Mouse (Mus musculus) liver, embryonic 15.5 days (tissue): ENCODE results near the gene Glg1. TPM values are rescaled to one million over a fixed set of nuclear protein-coding genes. Genes with fewer than 3 reads are reported as not detected.
"Not testable (repeated sequence)": the region's sequence is repeated elsewhere in the genome, so short reads cannot be mapped to it uniquely, and the experiment has no call there.

Experiments
- ATAC-seq: fragments of 200-750 bp; cut with Nextera tagmentation; 2 replicates; pipeline ENCODE4 v1.8.0; 2017; ENCODE audit warnings: moderate number of reproducible peaks, mild to moderate bottlenecking, moderate library complexity; ENCODE audit not compliant: insufficient read depth
- H3K27ac ChIP-seq: fragments of 300-500 bp; sonication (generic); replicated peaks from 2 replicates; pipeline ENCODE4 v1.5.1; 2015; ENCODE audit warnings: mild to moderate bottlenecking, inconsistent platforms
- H3K27me3 ChIP-seq: fragments of 300-500 bp; sonication (generic); 2 replicates; pipeline ENCODE4 v1.6.1; 2015; ENCODE audit warnings: mild to moderate bottlenecking, inconsistent platforms
- H3K36me3 ChIP-seq: fragments of 300-500 bp; sonication (generic); replicated peaks from 2 replicates; pipeline ENCODE4 v1.6.1; 2015; ENCODE audit warnings: moderate library complexity, mild to moderate bottlenecking, inconsistent platforms
- H3K4me1 ChIP-seq: fragments of 300-500 bp; sonication (generic); replicated peaks from 2 replicates; pipeline ENCODE4 v1.6.1; 2015; ENCODE audit warnings: inconsistent platforms
- H3K4me2 ChIP-seq: fragments of 300-500 bp; sonication (generic); 2 replicates; pipeline ENCODE4 v1.6.1; 2015; ENCODE audit warnings: moderate library complexity, mild to moderate bottlenecking, inconsistent platforms
- H3K4me3 ChIP-seq: fragments of 300-500 bp; sonication (generic); replicated peaks from 2 replicates; pipeline ENCODE4 v1.5.1; 2015; ENCODE audit warnings: mild to moderate bottlenecking, inconsistent platforms
- H3K9ac ChIP-seq: fragments of 300-500 bp; sonication (generic); 2 replicates; pipeline ENCODE4 v1.6.1; 2015; ENCODE audit warnings: moderate library complexity, mild to moderate bottlenecking, inconsistent platforms
- H3K9me3 ChIP-seq: fragments of 300-500 bp; sonication (generic); replicated peaks from 2 replicates; pipeline ENCODE4 v1.6.1; 2016; ENCODE audit warnings: inconsistent platforms
- WGBS: fragments of 180-500 bp; shearing (Covaris S2); methylation state at CpG from one replicate; pipeline ENCODE4 v1.1.7; 2015; ENCODE audit warnings: mixed read lengths; ENCODE audit not compliant: insufficient replicate concordance; 5-methylcytosine and 5-hydroxymethylcytosine counted together
- polyA plus RNA-seq: library from polyadenylated mRNA; unstranded; fragments of >200 nt; fragmentation: Nextera tagmentation; extraction: Ambion mirVana; gene quantifications from 2 replicates; pipeline ENCODE4 v1.2.1, GENCODE M21; 2015

Glg1 gene
- polyA plus RNA-seq, 1 experiment from 2014 or later, result 14.1 TPM

DNA sequence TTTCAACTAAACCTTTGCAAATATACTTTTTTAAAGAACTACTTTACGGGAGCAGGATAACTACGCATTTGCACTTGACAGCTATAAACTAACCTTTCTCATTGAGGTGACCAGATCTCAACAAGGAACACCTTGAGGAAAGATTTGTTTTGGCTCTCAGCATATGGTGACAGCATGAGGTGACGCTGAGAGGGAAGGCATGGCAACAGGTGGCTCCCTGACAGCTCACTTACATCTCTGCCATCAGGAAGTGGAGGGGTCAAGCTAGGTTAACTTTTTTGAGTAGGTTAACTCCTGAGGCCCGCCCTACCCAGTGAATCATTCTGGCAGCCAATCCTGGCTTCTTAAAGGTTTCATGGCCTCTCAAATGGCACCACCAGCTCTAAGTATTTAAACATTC is 26.6 kb upstream of the Glg1 start:
- H3K4me3 ChIP-seq, result no peak overlapping the region
- H3K4me1 ChIP-seq, result no peaks in the 10 kb centered on the region
- no peak for ATAC-seq
- H3K9ac ChIP-seq, result no peak overlapping the region
- 94% methylated on average over 4 of the region's 4 CpGs for WGBS
- H3K27ac ChIP-seq, result no peak overlapping the region
- H3K9me3 ChIP-seq, result no peaks in the 10 kb centered on the region
- H3K36me3 ChIP-seq, result peaks cover 97% of the 10 kb centered on the region
- H3K4me2 ChIP-seq, result no peak overlapping the region
- H3K27me3 ChIP-seq, result no peaks in the 10 kb centered on the region

DNA sequence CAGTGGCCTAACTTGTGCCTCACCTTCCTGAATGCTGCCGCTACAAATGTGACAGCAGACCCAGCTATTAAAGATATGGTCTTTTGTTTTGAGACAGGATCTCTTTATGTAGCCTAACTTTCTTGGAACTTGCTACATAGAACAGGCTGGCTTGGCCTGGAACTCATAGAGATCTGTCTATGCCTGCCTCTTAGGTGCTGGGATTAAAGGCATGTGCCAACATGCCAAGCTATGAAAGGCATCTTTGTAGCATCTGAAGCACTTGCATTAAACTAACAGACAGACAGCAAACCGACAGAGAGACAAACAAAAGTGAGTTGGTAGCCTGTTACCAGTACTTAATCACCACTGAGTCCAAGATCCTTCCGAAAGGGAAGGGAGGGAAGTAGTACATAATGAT is 23.1 kb upstream of the Glg1 start:
- H3K27me3 ChIP-seq, result no peaks in the 10 kb centered on the region
- WGBS, result 94% methylated on average over 3 of the region's 3 CpGs
- ATAC-seq, result no peak

DNA sequence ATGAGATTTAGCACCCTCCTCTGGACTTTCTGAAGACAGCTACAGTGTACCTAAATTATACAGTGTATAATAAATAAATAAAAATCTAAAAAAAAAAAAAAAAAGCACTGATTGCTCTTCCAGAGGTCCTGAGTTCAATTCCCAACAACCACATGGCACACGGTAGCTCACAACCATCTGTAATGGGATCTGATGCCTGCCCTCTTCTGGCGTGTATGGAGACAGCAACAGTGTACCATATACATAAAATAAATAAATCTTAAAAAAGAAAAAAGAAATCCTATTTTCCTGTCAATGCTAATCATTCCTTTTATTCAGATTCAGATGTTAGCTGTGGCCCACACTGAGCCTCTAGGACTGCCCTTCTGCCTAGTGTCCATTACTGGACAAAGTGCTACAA is 9.3 kb upstream of the Glg1 start:
- Histone ChIP-seq H3K4me3 (no peak overlapping the region), H3K27ac (no peak overlapping the region), H3K9me3 (no peaks in the 10 kb centered on the region), H3K36me3 (peaks cover 29% of the 10 kb centered on the region), H3K4me2 (no peak overlapping the region), H3K4me1 (no peaks in the 10 kb centered on the region), H3K27me3 (no peaks in the 10 kb centered on the region), H3K9ac (no peak overlapping the region)
- no peak for ATAC-seq
- 52% methylated on average over 2 of the region's 2 CpGs for WGBS

More for the DNA sequence above, 23.1 kb upstream of the Glg1 start:
- H3K36me3 ChIP-seq, result peaks cover 96% of the 10 kb centered on the region
- H3K4me1 ChIP-seq, result no peaks in the 10 kb centered on the region
- no peak overlapping the region for H3K4me3 ChIP-seq
- H3K4me2 ChIP-seq, result no peak overlapping the region
- no peak overlapping the region for H3K9ac ChIP-seq
- H3K27ac ChIP-seq, result no peak overlapping the region
- H3K9me3 ChIP-seq, result no peaks in the 10 kb centered on the region

DNA sequence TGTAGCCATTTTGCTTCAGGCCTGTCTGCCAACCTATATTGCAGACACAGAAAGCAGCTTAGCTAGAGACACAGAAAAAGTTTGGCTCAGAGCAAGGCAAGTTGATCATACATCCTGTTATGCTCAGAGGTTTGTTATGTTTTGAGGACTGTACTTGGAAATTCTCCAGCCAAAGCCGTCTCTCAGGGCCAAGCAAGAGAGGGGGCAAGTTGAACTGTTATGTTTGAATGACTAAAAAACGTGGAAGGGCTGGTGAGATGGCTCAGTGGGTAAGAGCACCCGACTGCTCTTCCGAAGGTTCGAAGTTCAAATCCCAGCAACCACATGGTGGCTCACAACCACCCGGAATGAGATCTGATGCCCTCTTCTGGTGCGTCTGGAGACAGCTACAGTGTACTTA is 7.1 kb upstream of the Glg1 start:
- not testable (repeated sequence) for H3K4me3 ChIP-seq, H3K4me2 ChIP-seq, H3K27ac ChIP-seq, H3K9ac ChIP-seq, ATAC-seq, H3K9me3 ChIP-seq, H3K4me1 ChIP-seq
- Histone ChIP-seq H3K36me3 (peaks cover 12% of the 10 kb centered on the region), H3K27me3 (peaks cover 13% of the 10 kb centered on the region)
- WGBS, result 72% methylated on average over 7 of the region's 7 CpGs

DNA sequence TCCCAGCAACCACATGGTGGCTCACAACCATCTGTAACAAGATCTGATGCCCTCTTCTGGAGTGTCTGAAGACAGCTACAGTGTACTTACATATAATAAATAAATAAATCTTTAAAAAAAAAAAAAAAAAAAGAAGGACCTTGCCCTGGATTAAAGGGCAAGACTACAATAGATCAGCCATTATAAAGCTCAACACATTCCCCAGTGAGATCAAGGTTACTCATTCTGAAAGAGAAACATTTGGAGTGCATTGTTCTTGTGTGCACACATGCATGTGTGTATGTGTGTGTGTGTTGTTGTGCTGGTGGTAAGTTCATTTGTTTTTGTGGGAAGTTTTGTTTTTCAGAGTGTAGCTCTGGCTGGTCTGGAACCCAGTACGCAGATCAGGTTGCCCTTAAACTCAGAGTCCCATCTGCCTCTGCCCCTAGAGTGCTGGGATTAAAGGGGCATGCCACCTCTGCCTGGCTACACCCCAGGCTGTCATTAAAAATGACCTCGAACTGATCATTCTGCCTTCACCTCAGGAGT is 5.7 kb upstream of the Glg1 start:
- H3K27ac ChIP-seq, result no peak overlapping the region
- H3K9me3 ChIP-seq, result no peaks in the 10 kb centered on the region
- no peak overlapping the region for H3K4me2 ChIP-seq
- 60% methylated on average over 2 of the region's 2 CpGs for WGBS
- H3K36me3 ChIP-seq, result peaks cover under 1% of the 10 kb centered on the region; the same call in 1 of the 2 replicates
- H3K27me3 ChIP-seq, result peaks cover 25% of the 10 kb centered on the region
- no peak overlapping the region for H3K4me3 ChIP-seq
- no peak overlapping the region for H3K9ac ChIP-seq
- H3K4me1 ChIP-seq, result peaks cover 9% of the 10 kb centered on the region
- ATAC-seq, result no peak

DNA sequence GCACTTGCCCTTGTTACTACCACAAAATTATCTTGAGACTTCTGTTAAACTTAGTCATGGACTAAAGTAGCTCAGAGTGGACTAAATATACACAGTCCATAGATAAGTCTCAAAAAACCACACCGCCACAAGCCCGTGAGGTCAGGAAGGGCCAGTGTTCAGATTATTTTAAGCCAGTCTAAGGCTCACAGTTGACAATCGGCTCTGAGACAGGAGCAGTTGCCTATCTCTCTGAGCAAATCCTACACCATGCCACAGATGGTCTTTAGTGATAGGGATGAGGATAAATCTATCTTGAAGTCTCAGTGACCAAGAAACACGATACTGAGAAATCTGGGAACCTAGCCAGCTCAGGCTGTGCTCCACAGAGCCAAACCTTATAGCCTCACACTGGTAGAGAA is 3.0 kb upstream of the Glg1 start:
- no peak overlapping the region for H3K4me2 ChIP-seq
- no peaks in the 10 kb centered on the region for H3K9me3 ChIP-seq
- no peak for ATAC-seq
- H3K4me3 ChIP-seq, result no peak overlapping the region
- H3K36me3 ChIP-seq, result no peaks in the 10 kb centered on the region
- no peak overlapping the region for H3K9ac ChIP-seq
- peaks cover 23% of the 10 kb centered on the region for H3K4me1 ChIP-seq
- 10% methylated on average over 4 of the region's 4 CpGs for WGBS
- H3K27ac ChIP-seq, result no peak overlapping the region
- H3K27me3 ChIP-seq, result peaks cover 25% of the 10 kb centered on the region

DNA sequence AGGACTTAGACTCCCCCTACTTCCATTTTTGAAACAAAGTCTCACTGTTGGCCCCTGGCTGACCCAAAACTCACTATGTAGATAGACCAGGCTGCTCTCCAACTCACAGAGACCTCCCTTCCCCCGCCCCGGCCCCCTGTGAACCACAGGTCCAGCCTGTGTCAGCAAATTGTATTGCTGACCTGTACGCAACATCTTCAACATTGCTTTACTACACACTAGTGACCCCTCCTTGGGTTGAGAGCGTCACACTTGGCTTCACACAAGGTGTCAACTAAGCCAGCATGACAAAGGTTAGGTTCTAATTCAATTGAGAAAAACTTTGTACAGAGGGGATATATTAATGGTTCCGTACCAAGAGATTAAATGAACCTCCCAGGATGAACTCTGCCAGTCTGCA is 1.2 kb upstream of the Glg1 start:
- Histone ChIP-seq H3K27me3 (peaks cover 25% of the 10 kb centered on the region), H3K4me3 (peak overlapping the region; percentile 93; the same call in 1 of the 2 replicates), H3K4me1 (peaks cover 27% of the 10 kb centered on the region), H3K9ac (no peak overlapping the region), H3K36me3 (no peaks in the 10 kb centered on the region), H3K27ac (no peak overlapping the region), H3K9me3 (no peaks in the 10 kb centered on the region), H3K4me2 (no peak overlapping the region)
- 83% methylated on average over 5 of the region's 5 CpGs for WGBS
- no peak for ATAC-seq

DNA sequence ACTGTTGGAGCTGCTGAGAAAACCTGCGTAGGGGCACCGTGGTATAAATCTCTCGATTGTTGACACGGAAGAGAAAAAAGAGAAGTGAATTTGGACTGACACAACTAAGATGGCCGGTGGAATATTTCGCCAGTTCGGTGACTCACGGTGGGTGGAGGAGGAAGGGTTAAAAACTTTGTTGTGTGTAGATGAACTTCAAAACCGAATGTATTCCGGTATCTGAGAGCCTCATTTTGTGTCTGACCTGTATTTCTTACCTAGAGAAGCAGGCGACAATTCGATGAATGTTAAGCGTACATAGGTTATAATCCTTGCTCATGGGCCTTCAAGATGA is 359 bp upstream of the Glg1 start:
- H3K4me3 ChIP-seq, result peak overlapping the region; percentile 93
- H3K27me3 ChIP-seq, result peaks cover 25% of the 10 kb centered on the region
- H3K4me1 ChIP-seq, result peaks cover 27% of the 10 kb centered on the region
- H3K36me3 ChIP-seq, result no peaks in the 10 kb centered on the region
- peak overlapping the region; percentile 82 for H3K4me2 ChIP-seq
- H3K27ac ChIP-seq, result peak overlapping the region; percentile 97
- no peaks in the 10 kb centered on the region for H3K9me3 ChIP-seq
- WGBS, result 10% methylated on average over 13 of the region's 13 CpGs
- H3K9ac ChIP-seq, result peak overlapping the region; percentile 90
- ATAC-seq, result 0 out of 2 replicates have a peak, but pooled peaks have one; percentile 0

DNA sequence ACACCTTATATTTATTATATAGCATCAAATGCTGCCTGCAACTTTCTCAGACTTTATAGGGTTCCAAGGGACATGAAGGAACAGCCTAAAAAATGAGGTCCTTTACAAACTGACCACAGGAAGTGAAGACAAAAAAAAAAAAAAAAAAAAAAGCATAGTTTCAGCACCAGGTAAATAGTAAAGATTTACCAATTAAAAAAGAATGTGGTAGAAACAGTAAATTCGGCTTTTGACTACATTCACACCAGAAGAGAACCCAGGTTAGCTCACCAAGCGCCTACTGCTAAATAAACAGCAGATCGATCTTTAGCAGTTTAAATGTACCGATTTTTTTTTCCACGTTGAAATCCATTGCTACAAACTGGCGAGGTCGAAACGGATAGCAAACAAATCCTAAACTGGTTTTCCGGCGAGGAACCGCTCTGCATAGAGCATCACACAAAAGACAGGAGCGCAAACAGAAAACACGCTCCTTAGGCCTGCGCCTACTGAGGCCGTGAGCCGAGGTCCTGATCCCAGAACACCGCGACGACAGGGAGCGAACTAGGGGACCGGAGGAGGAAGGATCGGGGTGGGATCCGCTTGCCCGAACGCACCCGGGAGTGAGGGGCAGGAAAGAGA is 896 bp downstream of the Glg1 start:
- peaks cover 25% of the 10 kb centered on the region for H3K27me3 ChIP-seq
- ATAC-seq, result peak; percentile 47
- H3K4me2 ChIP-seq, result peak overlapping the region; percentile 82
- H3K9me3 ChIP-seq, result no peaks in the 10 kb centered on the region
- no peaks in the 10 kb centered on the region for H3K36me3 ChIP-seq
- H3K9ac ChIP-seq, result peak overlapping the region; percentile 90
- H3K27ac ChIP-seq, result peak overlapping the region; percentile 97
- H3K4me3 ChIP-seq, result peak overlapping the region; percentile 93
- H3K4me1 ChIP-seq, result peaks cover 27% of the 10 kb centered on the region
- WGBS, result under 1% methylated on average over 24 of the region's 26 CpGs

DNA sequence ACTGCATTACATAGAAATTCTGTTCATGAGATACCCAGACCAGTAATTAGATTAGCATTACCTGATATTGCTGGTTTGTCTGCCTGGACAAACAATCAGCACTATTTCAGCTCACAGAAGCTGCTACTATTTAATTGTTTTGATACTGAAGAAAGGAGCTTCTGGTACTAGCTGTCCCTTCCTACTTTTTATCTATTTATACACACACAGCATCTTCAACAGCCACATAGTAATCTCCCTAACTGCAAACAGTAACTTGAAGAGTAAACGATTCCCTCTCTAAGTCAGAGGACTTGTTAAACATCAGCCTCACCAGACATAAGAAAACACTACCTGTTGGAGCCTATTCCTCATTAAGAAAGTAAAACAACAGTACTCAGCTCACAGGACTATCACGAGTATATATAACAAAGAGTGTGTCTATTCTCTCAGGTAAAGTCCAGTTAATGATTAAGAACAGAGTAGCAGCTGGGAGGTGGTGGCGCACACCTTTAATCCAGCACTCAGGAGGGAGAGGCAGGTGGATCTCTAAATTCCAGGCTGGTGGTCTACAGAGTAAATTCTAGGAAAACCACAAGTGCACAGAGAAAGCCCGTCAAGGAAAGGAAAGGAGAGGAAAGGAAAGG is 6.4 kb downstream of the Glg1 start:
- H3K4me2 ChIP-seq, result peak overlapping the region; percentile 25; the same call in 1 of the 2 replicates
- no peaks in the 10 kb centered on the region for H3K27me3 ChIP-seq
- peak; percentile 60 for ATAC-seq
- WGBS, result 44% methylated on average over 4 of the region's 4 CpGs
- H3K36me3 ChIP-seq, result no peaks in the 10 kb centered on the region
- H3K4me3 ChIP-seq, result no peak overlapping the region
- H3K9ac ChIP-seq, result no peak overlapping the region
- H3K9me3 ChIP-seq, result no peaks in the 10 kb centered on the region
- peaks cover 30% of the 10 kb centered on the region for H3K4me1 ChIP-seq
- H3K27ac ChIP-seq, result no peak overlapping the region

DNA sequence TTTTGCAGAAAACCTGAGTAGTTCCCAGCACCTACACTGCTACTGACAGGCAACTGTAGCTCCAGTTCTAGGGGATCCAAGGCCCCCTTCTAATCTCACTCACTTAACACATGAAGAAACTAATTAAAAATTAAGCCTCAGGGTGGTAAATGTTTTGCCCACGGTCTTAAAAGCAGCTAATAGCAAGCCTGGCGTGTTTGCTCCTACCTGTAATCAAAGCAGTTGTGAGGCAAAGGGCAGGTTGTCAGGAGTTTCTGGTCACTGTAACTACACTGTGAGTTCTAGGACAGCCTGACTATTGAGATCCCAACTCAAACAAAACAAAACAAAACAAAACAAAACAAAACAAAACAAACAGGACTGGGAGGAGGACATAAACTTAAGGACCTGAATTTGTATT is 8.9 kb downstream of the Glg1 start:
- Histone ChIP-seq H3K4me2 (no peak overlapping the region), H3K36me3 (no peaks in the 10 kb centered on the region), H3K27ac (no peak overlapping the region), H3K9ac (no peak overlapping the region), H3K4me3 (no peak overlapping the region), H3K4me1 (peaks cover 23% of the 10 kb centered on the region), H3K9me3 (no peaks in the 10 kb centered on the region), H3K27me3 (no peaks in the 10 kb centered on the region)
- WGBS, result 69% methylated on average over 2 of the region's 2 CpGs
- ATAC-seq, result no peak
